In the genomic region with DNA sequence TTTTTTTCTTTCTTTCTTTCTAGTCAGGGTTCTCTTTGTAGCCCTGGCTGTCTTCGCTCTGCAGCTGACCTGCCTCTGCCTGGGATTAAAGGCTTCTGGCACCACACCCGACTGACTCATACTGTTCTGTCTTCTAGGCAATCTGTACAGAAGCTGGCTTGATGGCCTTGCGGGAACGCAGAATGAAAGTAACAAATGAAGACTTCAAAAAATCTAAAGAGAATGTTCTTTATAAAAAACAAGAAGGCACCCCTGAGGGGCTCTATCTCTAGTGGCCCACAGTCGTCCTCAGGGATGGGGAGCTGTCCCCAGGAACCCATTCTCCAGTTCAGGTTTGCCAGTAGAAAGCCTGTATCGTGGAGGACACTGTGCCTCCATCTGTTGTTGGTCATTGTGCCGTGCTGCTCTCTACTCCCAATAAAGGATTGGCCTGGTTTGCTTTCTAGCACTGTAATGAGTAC, we compare ENCODE assay signal across 9 mouse cellular contexts. TPM values are rescaled to one million over a fixed set of nuclear protein-coding genes. Genes with fewer than 3 reads are reported as not detected.
DNase-seq lines count a peak whose midpoint lies in the region; ATAC-seq and TF ChIP-seq lines count a peak whose summit lies in the region.
"Had no signal": no experiment of that assay in that cellular context is flagged by ENCODE, and none has a peak within 500 bp of the region (broad histone marks: within the 10 kb centered on the region; RNA-seq: fewer than 3 reads in every experiment).

No protein-coding gene starts in this region.

- peaks cover 49% of the 10 kb centered on the region for H3K36me3 ChIP-seq in stomach, postnatal 0 days (ENCODE audit: control insufficient read depth, insufficient read depth, low read length)

- H3K4me3 ChIP-seq in stomach, postnatal 0 days (ENCODE audit: low read depth, low read length), result no peak overlapping the region
- H3K4me3 ChIP-seq: erythroblast, embryonic 14.5 days had no signal

- H3K27me3 ChIP-seq in stomach, postnatal 0 days (ENCODE audit: control insufficient read depth, insufficient read depth, low read length), result no peaks in the 10 kb centered on the region

- no peaks in the 10 kb centered on the region for H3K4me1 ChIP-seq in stomach, postnatal 0 days (replicated peaks; ENCODE audit: control insufficient read depth, insufficient read depth)

- no peak overlapping the region for H3K9ac ChIP-seq in stomach, postnatal 0 days (ENCODE audit: low read length)

- no peak for TF ChIP-seq CTCF in stomach, postnatal 0 days (IDR thresholded peaks at IDR 0.05; ENCODE audit: low read depth)

- H3K27ac ChIP-seq in stomach, postnatal 0 days (replicated peaks), result peak overlapping the region; percentile 76

- ATAC-seq in stomach, postnatal 0 days (ENCODE audit: low FRiP score, low TSS enrichment), result peak; percentile 77
- ATAC-seq in inflammation-experienced regulatory T-cells, adult 6 months, result no peak

- no peak for TF ChIP-seq EP300 in stomach, postnatal 0 days (optimal IDR thresholded peaks at IDR 0.05)

- 42% methylated on average over 7 of the region's 7 CpGs for WGBS in stomach, postnatal 0 days

- H3K4me2 ChIP-seq in stomach, postnatal 0 days (replicated peaks; ENCODE audit: low read depth), result no peak overlapping the region
- H3K4me2 ChIP-seq: liver, embryonic 11.5 days had no signal

- H3K9me3 ChIP-seq in stomach, postnatal 0 days (ENCODE audit: control insufficient read depth, low read length), result no peaks in the 10 kb centered on the region

- peak; percentile 66 for DNase-seq in right cerebral cortex, adult 18-20 months
- DNase-seq in right cerebral cortex, postnatal 4 days, result no peak
- peak; percentile 58 to 67 for DNase-seq in cerebellum, adult 18-20 months
- peak; percentile 47 to 57 for DNase-seq in gastrocnemius, adult 8-10 months (ENCODE audit: low spot score in 2 of 2)
- peak; percentile 52 for DNase-seq in stomach, postnatal 0 days (ENCODE audit: low spot score)
- DNase-seq in layer of hippocampus, postnatal 10 days (ENCODE audit: low spot score in 2 of 2), result no peak

RNA-seq across cellular contexts. Expression of a gene that starts 13.0 kb away (rescaled TPM):
- 100 to 1,000 TPM; 142 to 173 (median 149) TPM for total RNA-seq in gastrocnemius, adult 8-10 months (2022)
- polyA plus RNA-seq in stomach, postnatal 0 days (2015; fragmentation: Nextera tagmentation; extraction: Ambion mirVana), result 176 and 186 TPM in 2 replicates
- 100 to 1,000 TPM; 213 to 288 (median 228) TPM for polyA plus RNA-seq in inflammation-experienced regulatory T-cells, adult 6 months (2017; shearing (Covaris generic))
- total RNA-seq in layer of hippocampus, postnatal 10 days (2021), result 100 to 1,000 TPM; 207 to 211 TPM

RNA-seq across cellular contexts. Expression of a gene that starts 36.5 kb away (rescaled TPM):
- 10 to 100 TPM in 2 of 4 experiments, 1 to 10 TPM in 2; 5.9 to 11.3 (median 9.4) TPM for total RNA-seq in gastrocnemius, adult 8-10 months (2022)
- 5.9 and 6.9 TPM in 2 replicates for polyA plus RNA-seq in stomach, postnatal 0 days (2015; fragmentation: Nextera tagmentation; extraction: Ambion mirVana)
- 10 to 100 TPM; 10.8 to 17.9 (median 15.0) TPM for polyA plus RNA-seq in inflammation-experienced regulatory T-cells, adult 6 months (2017; shearing (Covaris generic))
- total RNA-seq in layer of hippocampus, postnatal 10 days (2021), result 10 to 100 TPM; 17.1 to 19.0 TPM

Comparison
In these comparisons a context has a peak if more than half of its experiments do, and no peak if none do; other contexts are left out.
1. DNase-seq: peak in right cerebral cortex, adult 18-20 months (single experiment), cerebellum, adult 18-20 months (2 of 2), gastrocnemius, adult 8-10 months (2 of 2) and stomach, postnatal 0 days (single experiment); none in right cerebral cortex, postnatal 4 days (single experiment) and layer of hippocampus, postnatal 10 days (0 of 2).